Mouse (Mus musculus): ENCODE results near the gene Dync2li1. TPM values are rescaled to one million over a fixed set of nuclear protein-coding genes. Genes with fewer than 3 reads are reported as not detected.

The Dync2li1 gene
- polyA plus RNA-seq, 1 experiment from 2014 or later = 2.4 TPM

GRCm38 (mm10) chr17:84646477-84646876, 20.2 kb downstream of the Dync2li1 start:
- Histone ChIP-seq H3K27ac (replicated peaks) (no peak overlapping the region), H3K9me3 (replicated peaks) (no peaks in the 10 kb centered on the region), H3K4me2 (no peak overlapping the region), H3K27me3 (no peaks in the 10 kb centered on the region), H3K4me1 (replicated peaks) (peaks cover 8% of the 10 kb centered on the region; the same call in 1 of the 2 replicates), H3K9ac (no peak overlapping the region), H3K4me3 (replicated peaks) (no peak overlapping the region), H3K36me3 (replicated peaks) (no peaks in the 10 kb centered on the region)
- WGBS (ENCODE audit: insufficient replicate concordance) = 42% methylated on average over 2 of the region's 2 CpGs
- no peak for ATAC-seq (ENCODE audit: insufficient read depth)

- H3K27ac ChIP-seq (replicated peaks) = no peak overlapping the region
- H3K36me3 ChIP-seq (replicated peaks) = no peaks in the 10 kb centered on the region
- H3K9me3 ChIP-seq (replicated peaks) = no peaks in the 10 kb centered on the region
- peaks cover 8% of the 10 kb centered on the region; the same call in 1 of the 2 replicates for H3K4me1 ChIP-seq (replicated peaks)
- H3K4me2 ChIP-seq = no peak overlapping the region
- ATAC-seq (ENCODE audit: insufficient read depth) = no peak
- no peak overlapping the region for H3K9ac ChIP-seq
- H3K27me3 ChIP-seq = no peaks in the 10 kb centered on the region
- WGBS (ENCODE audit: insufficient replicate concordance) = 18% methylated on average over 4 of the region's 4 CpGs
- no peak overlapping the region for H3K4me3 ChIP-seq (replicated peaks)
Measured at GRCm38 (mm10) chr17:84647630-84648029, 21.3 kb downstream of the Dync2li1 start.

GRCm38 (mm10) chr17:84650302-84651017, 24.2 kb downstream of the Dync2li1 start:
- no peaks in the 10 kb centered on the region for H3K36me3 ChIP-seq (replicated peaks)
- peaks cover 8% of the 10 kb centered on the region; the same call in 1 of the 2 replicates for H3K4me1 ChIP-seq (replicated peaks)
- H3K4me3 ChIP-seq (replicated peaks) = no peak overlapping the region
- H3K27ac ChIP-seq (replicated peaks) = no peak overlapping the region
- H3K9me3 ChIP-seq (replicated peaks) = no peaks in the 10 kb centered on the region
- WGBS (ENCODE audit: insufficient replicate concordance) = 69% methylated on average over 9 of the region's 9 CpGs
- no peak for ATAC-seq (ENCODE audit: insufficient read depth)
- H3K9ac ChIP-seq = no peak overlapping the region
- H3K4me2 ChIP-seq = no peak overlapping the region
- no peaks in the 10 kb centered on the region for H3K27me3 ChIP-seq

GRCm38 (mm10) chr17:84653544-84653943, 27.2 kb downstream of the Dync2li1 start:
- 61% methylated on average over 9 of the region's 9 CpGs for WGBS (ENCODE audit: insufficient replicate concordance)
- H3K4me2 ChIP-seq = no peak overlapping the region
- no peak for ATAC-seq (ENCODE audit: insufficient read depth)
- no peaks in the 10 kb centered on the region for H3K27me3 ChIP-seq
- no peak overlapping the region for H3K27ac ChIP-seq (replicated peaks)
- no peak overlapping the region for H3K9ac ChIP-seq
- H3K4me1 ChIP-seq (replicated peaks) = no peaks in the 10 kb centered on the region
- H3K9me3 ChIP-seq (replicated peaks) = no peaks in the 10 kb centered on the region
- H3K36me3 ChIP-seq (replicated peaks) = no peaks in the 10 kb centered on the region
- H3K4me3 ChIP-seq (replicated peaks) = no peak overlapping the region

GRCm38 (mm10) chr17:84656205-84656604, 29.9 kb downstream of the Dync2li1 start:
- Histone ChIP-seq H3K4me1 (replicated peaks) (no peaks in the 10 kb centered on the region), H3K27me3 (no peaks in the 10 kb centered on the region), H3K9ac (no peak overlapping the region), H3K4me2 (no peak overlapping the region), H3K9me3 (replicated peaks) (no peaks in the 10 kb centered on the region), H3K4me3 (replicated peaks) (no peak overlapping the region), H3K36me3 (replicated peaks) (no peaks in the 10 kb centered on the region), H3K27ac (replicated peaks) (no peak overlapping the region)
- 66% methylated on average over 5 of the region's 5 CpGs for WGBS (ENCODE audit: insufficient replicate concordance)
- ATAC-seq (ENCODE audit: insufficient read depth) = no peak

- H3K36me3 ChIP-seq (replicated peaks) = no peaks in the 10 kb centered on the region
- no peak overlapping the region for H3K4me3 ChIP-seq (replicated peaks)
- H3K9ac ChIP-seq = no peak overlapping the region
- H3K4me1 ChIP-seq (replicated peaks) = no peaks in the 10 kb centered on the region
- 72% methylated on average over 19 of the region's 19 CpGs for WGBS (ENCODE audit: insufficient replicate concordance)
- no peaks in the 10 kb centered on the region for H3K27me3 ChIP-seq
- H3K27ac ChIP-seq (replicated peaks) = no peak overlapping the region
- no peak overlapping the region for H3K4me2 ChIP-seq
- no peak for ATAC-seq (ENCODE audit: insufficient read depth)
- no peaks in the 10 kb centered on the region for H3K9me3 ChIP-seq (replicated peaks)
Measured at GRCm38 (mm10) chr17:84656653-84657421, 30.5 kb downstream of the Dync2li1 start.

GRCm38 (mm10) chr17:84657422-84657732, 31.1 kb downstream of the Dync2li1 start:
- H3K27ac ChIP-seq (replicated peaks) = no peak overlapping the region
- no peak for ATAC-seq (ENCODE audit: insufficient read depth)
- no peaks in the 10 kb centered on the region for H3K9me3 ChIP-seq (replicated peaks)
- no peaks in the 10 kb centered on the region for H3K27me3 ChIP-seq
- no peak overlapping the region for H3K9ac ChIP-seq
- WGBS (ENCODE audit: insufficient replicate concordance) = 63% methylated on average over 3 of the region's 3 CpGs
- no peak overlapping the region for H3K4me3 ChIP-seq (replicated peaks)
- no peak overlapping the region for H3K4me2 ChIP-seq
- H3K4me1 ChIP-seq (replicated peaks) = no peaks in the 10 kb centered on the region
- H3K36me3 ChIP-seq (replicated peaks) = no peaks in the 10 kb centered on the region

GRCm38 (mm10) chr17:84657782-84658181, 31.5 kb downstream of the Dync2li1 start:
- WGBS (ENCODE audit: insufficient replicate concordance) = 60% methylated on average over 7 of the region's 7 CpGs

GRCm38 (mm10) chr17:84658195-84658594, 31.9 kb downstream of the Dync2li1 start:
- 55% methylated on average over 5 of the region's 5 CpGs for WGBS (ENCODE audit: insufficient replicate concordance)

More at GRCm38 (mm10) chr17:84657782-84658181, 31.5 kb downstream of the Dync2li1 start:
- H3K4me2 ChIP-seq = no peak overlapping the region
- no peak overlapping the region for H3K4me3 ChIP-seq (replicated peaks)
- H3K9me3 ChIP-seq (replicated peaks) = no peaks in the 10 kb centered on the region
- no peak overlapping the region for H3K27ac ChIP-seq (replicated peaks)
- no peak overlapping the region for H3K9ac ChIP-seq
- no peak for ATAC-seq (ENCODE audit: insufficient read depth)
- H3K4me1 ChIP-seq (replicated peaks) = no peaks in the 10 kb centered on the region
- no peaks in the 10 kb centered on the region for H3K36me3 ChIP-seq (replicated peaks)
- no peaks in the 10 kb centered on the region for H3K27me3 ChIP-seq

GRCm38 (mm10) chr17:84658951-84659350, 32.7 kb downstream of the Dync2li1 start:
- Histone ChIP-seq H3K4me3 (replicated peaks) (no peak overlapping the region), H3K4me1 (replicated peaks) (0 out of 2 replicates have a peak, but pooled peaks cover 2% of the 10 kb centered on the region), H3K27ac (replicated peaks) (no peak overlapping the region), H3K9me3 (replicated peaks) (no peaks in the 10 kb centered on the region), H3K4me2 (no peak overlapping the region), H3K27me3 (no peaks in the 10 kb centered on the region), H3K36me3 (replicated peaks) (no peaks in the 10 kb centered on the region), H3K9ac (no peak overlapping the region)
- no peak for ATAC-seq (ENCODE audit: insufficient read depth)
- WGBS (ENCODE audit: insufficient replicate concordance) = 69% methylated on average over 8 of the region's 8 CpGs

More at GRCm38 (mm10) chr17:84658195-84658594, 31.9 kb downstream of the Dync2li1 start:
- ATAC-seq (ENCODE audit: insufficient read depth) = no peak
- Histone ChIP-seq H3K4me2 (no peak overlapping the region), H3K36me3 (replicated peaks) (no peaks in the 10 kb centered on the region), H3K4me1 (replicated peaks) (no peaks in the 10 kb centered on the region), H3K27me3 (no peaks in the 10 kb centered on the region), H3K9ac (no peak overlapping the region), H3K9me3 (replicated peaks) (no peaks in the 10 kb centered on the region), H3K4me3 (replicated peaks) (no peak overlapping the region), H3K27ac (replicated peaks) (no peak overlapping the region)

GRCm38 (mm10) chr17:84665053-84665452, 38.8 kb downstream of the Dync2li1 start:
- H3K9me3 ChIP-seq (replicated peaks) = no peaks in the 10 kb centered on the region
- no peaks in the 10 kb centered on the region for H3K36me3 ChIP-seq (replicated peaks)
- 0 out of 2 replicates have a peak, but pooled peaks cover 4% of the 10 kb centered on the region for H3K4me1 ChIP-seq (replicated peaks)
- H3K27me3 ChIP-seq = no peaks in the 10 kb centered on the region
- H3K4me2 ChIP-seq = no peak overlapping the region
- WGBS (ENCODE audit: insufficient replicate concordance) = 57% methylated on average over 10 of the region's 10 CpGs
- H3K27ac ChIP-seq (replicated peaks) = no peak overlapping the region
- H3K9ac ChIP-seq = no peak overlapping the region
- ATAC-seq (ENCODE audit: insufficient read depth) = no peak
- no peak overlapping the region for H3K4me3 ChIP-seq (replicated peaks)
